ENCODE assay signal across 8 mouse cellular contexts in the genomic region with DNA sequence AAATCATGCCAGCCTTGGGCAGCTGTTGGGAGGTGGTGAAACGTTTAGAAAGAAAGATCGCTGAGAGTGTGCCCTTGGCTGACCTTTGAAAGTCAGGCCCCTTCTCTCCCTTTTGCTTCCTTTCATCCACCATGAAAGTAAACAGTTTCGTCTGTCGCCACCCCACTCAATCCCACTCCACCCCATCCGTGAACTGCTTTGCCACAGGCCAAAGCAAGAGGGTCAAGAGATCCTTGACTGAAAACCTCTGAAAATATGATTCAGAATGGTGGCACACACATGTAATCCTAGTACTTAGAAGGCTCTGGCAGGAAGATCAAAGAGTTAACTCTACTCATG. TPM values are rescaled to one million over a fixed set of nuclear protein-coding genes. Genes with fewer than 3 reads are reported as not detected.
DNase-seq lines count a peak whose midpoint lies in the region; ATAC-seq and TF ChIP-seq lines count a peak whose summit lies in the region.

No protein-coding gene starts in this region.

- no peaks in the 10 kb centered on the region for H3K79me3 ChIP-seq in C2C12 (ENCODE audit: low read depth)

- no peak for DNase-seq in cerebellum, postnatal 36 days
- no peak for DNase-seq in forebrain, postnatal 0 days
- no peak for DNase-seq in lung, embryonic 14.5 days
- no peak for DNase-seq in left cerebral cortex, postnatal 25 days (ENCODE audit: low spot score in 2 of 2)
- no peak for DNase-seq in B cell, adult 2 months
- no peak for DNase-seq in gastrocnemius, postnatal 36 days

- 0 out of 2 replicates have a peak, but pooled peaks cover 5% of the 10 kb centered on the region for H3K4me1 ChIP-seq in forebrain, postnatal 0 days (ENCODE audit: insufficient read depth)
- H3K4me1 ChIP-seq in lung, embryonic 14.5 days (ENCODE audit: insufficient read depth): no peaks in the 10 kb centered on the region

- peaks cover 18% of the 10 kb centered on the region for H3K36me3 ChIP-seq in C2C12 (ENCODE audit: control insufficient read depth, insufficient read depth)
- H3K36me3 ChIP-seq in forebrain, postnatal 0 days (ENCODE audit: insufficient read depth): no peaks in the 10 kb centered on the region
- 0 out of 2 replicates have a peak, but pooled peaks cover 3% of the 10 kb centered on the region for H3K36me3 ChIP-seq in lung, embryonic 14.5 days (ENCODE audit: insufficient read depth)

- TF ChIP-seq CTCF in C2C12 (IDR thresholded peaks at IDR 0.05; ENCODE audit: control insufficient read depth, insufficient read depth, insufficient read length): no peak
- no peak for TF ChIP-seq CTCF in forebrain, postnatal 0 days (IDR thresholded peaks at IDR 0.05; ENCODE audit: low read depth)
- no peak for TF ChIP-seq CTCF in lung, embryonic 14.5 days (IDR thresholded peaks at IDR 0.05; ENCODE audit: low read depth)

- no peaks in the 10 kb centered on the region for H3K27me3 ChIP-seq in C2C12 (ENCODE audit: control insufficient read depth, insufficient read depth, insufficient read length)
- H3K27me3 ChIP-seq in forebrain, postnatal 0 days (ENCODE audit: insufficient read depth, low read length): no peaks in the 10 kb centered on the region
- H3K27me3 ChIP-seq in lung, embryonic 14.5 days (ENCODE audit: insufficient read depth, low read length): no peaks in the 10 kb centered on the region

- 0 out of 2 replicates have a peak, but pooled peaks have one; percentile 23 for ATAC-seq in cerebellum, adult (ENCODE audit: insufficient number of reproducible peaks, low FRiP score, low TSS enrichment)
- ATAC-seq in forebrain, postnatal 0 days: no peak
- ATAC-seq in lung, embryonic 14.5 days (ENCODE audit: insufficient read depth): peak; percentile 59

- H3K79me2 ChIP-seq in C2C12 (ENCODE audit: control insufficient read depth, insufficient read depth): peaks cover 12% of the 10 kb centered on the region

- WGBS in forebrain, postnatal 0 days: 36% methylated on average over 5 of the region's 5 CpGs
- 3% methylated on average over 5 of the region's 5 CpGs for WGBS in lung, embryonic 14.5 days

- peak overlapping the region; percentile 71 for H3K4me2 ChIP-seq in forebrain, postnatal 0 days (ENCODE audit: low read depth)
- H3K4me2 ChIP-seq in lung, embryonic 14.5 days: peak overlapping the region; percentile 69

- H3K9ac ChIP-seq in forebrain, postnatal 0 days: peak overlapping the region; percentile 43
- H3K9ac ChIP-seq in lung, embryonic 14.5 days: peak overlapping the region; percentile 61

- peak overlapping the region; percentile 46 for H3K4me3 ChIP-seq in C2C12 (ENCODE audit: insufficient read depth, poor library complexity, severe bottlenecking)
- H3K4me3 ChIP-seq in forebrain, postnatal 0 days (ENCODE audit: low read depth, low read length): peak overlapping the region; percentile 37
- H3K4me3 ChIP-seq in lung, embryonic 14.5 days (ENCODE audit: low read depth, low read length): peak overlapping the region; percentile 51

- H3ac ChIP-seq in C2C12 (ENCODE audit: control insufficient read depth, insufficient read length, low read depth): peak overlapping the region; percentile 74

- intact Hi-C loops in left cerebral cortex, postnatal 25 days (cut with DNase I): loop anchor here (5.0 kb wide), 1 partner anchor 63 kb away; a partner anchor contains a TSS
- intact Hi-C loops in gastrocnemius, postnatal 36 days (cut with DNase I): no loop called here

- H3K27ac ChIP-seq in forebrain, postnatal 0 days (ENCODE audit: low read depth, low read length): no peak overlapping the region
- no peak overlapping the region for H3K27ac ChIP-seq in lung, embryonic 14.5 days (ENCODE audit: low read depth)

- H3K9me3 ChIP-seq in forebrain, postnatal 0 days (ENCODE audit: low read length): no peaks in the 10 kb centered on the region
- no peaks in the 10 kb centered on the region for H3K9me3 ChIP-seq in lung, embryonic 14.5 days (ENCODE audit: low read depth, low read length)

TF ChIP-seq in C2C12, 6 proteins besides CTCF, POLR2A, EP300 and RAD21:
- TF ChIP-seq USF1 (IDR thresholded peaks at IDR 0.05; ENCODE audit: low read depth) (no peak), MAX (IDR thresholded peaks at IDR 0.05) (peak; percentile 4)

RNA-seq across cellular contexts. Expression of a gene that starts 0.4 kb away (rescaled TPM):
- polyA plus RNA-seq in C2C12 (2012; fragmentation: generic; extraction: Trizol): 9.9 TPM
- total RNA-seq in forebrain, postnatal 0 days (2014; rRNA removed): 2.4 and 2.5 TPM in 2 replicates
- 1.1 and 1.2 TPM in 2 replicates for polyA plus RNA-seq in forebrain, postnatal 0 days (2015; fragmentation: Nextera tagmentation; extraction: Ambion mirVana)
- 6.1 and 7.2 TPM in 2 replicates for polyA plus RNA-seq in lung, embryonic 14.5 days (2014; fragmentation: Nextera tagmentation; extraction: Ambion mirVana)
- 1 to 10 TPM; 2.4 to 5.0 TPM for total RNA-seq in left cerebral cortex, postnatal 25 days (2021)
- total RNA-seq in gastrocnemius, postnatal 36 days (2021): 1 to 10 TPM; 6.6 to 8.8 TPM

RNA-seq across cellular contexts. Expression of a gene that starts 26.5 kb away (rescaled TPM):
- 0.26 TPM for polyA plus RNA-seq in C2C12 (2012; fragmentation: generic; extraction: Trizol)
- total RNA-seq in forebrain, postnatal 0 days (2014; rRNA removed): 1.1 and 2.8 TPM in 2 replicates
- 0.70 and 0.80 TPM in 2 replicates for polyA plus RNA-seq in forebrain, postnatal 0 days (2015; fragmentation: Nextera tagmentation; extraction: Ambion mirVana)
- 0.26 and 0.29 TPM in 2 replicates for polyA plus RNA-seq in lung, embryonic 14.5 days (2014; fragmentation: Nextera tagmentation; extraction: Ambion mirVana)
- total RNA-seq in left cerebral cortex, postnatal 25 days (2021): 1 to 10 TPM; 2.3 to 3.2 TPM
- 100 to 1,000 TPM; 100 to 136 TPM for total RNA-seq in gastrocnemius, postnatal 36 days (2021)

RNA-seq across cellular contexts. Expression of a gene that starts 53.9 kb away (rescaled TPM):
- polyA plus RNA-seq in C2C12 (2012; fragmentation: generic; extraction: Trizol): 54.5 TPM
- 75.2 and 102 TPM in 2 replicates for total RNA-seq in forebrain, postnatal 0 days (2014; rRNA removed)
- 79.1 and 87.6 TPM in 2 replicates for polyA plus RNA-seq in forebrain, postnatal 0 days (2015; fragmentation: Nextera tagmentation; extraction: Ambion mirVana)
- 164 and 183 TPM in 2 replicates for polyA plus RNA-seq in lung, embryonic 14.5 days (2014; fragmentation: Nextera tagmentation; extraction: Ambion mirVana)
- total RNA-seq in left cerebral cortex, postnatal 25 days (2021): 10 to 100 TPM; 30.7 to 34.6 TPM
- 10 to 100 TPM; 38.3 to 46.7 TPM for total RNA-seq in gastrocnemius, postnatal 36 days (2021)

RNA-seq across cellular contexts. Expression of a gene that starts 54.0 kb away (rescaled TPM):
- polyA plus RNA-seq in C2C12 (2012; fragmentation: generic; extraction: Trizol): 289 TPM
- total RNA-seq in forebrain, postnatal 0 days (2014; rRNA removed): 134 and 150 TPM in 2 replicates
- polyA plus RNA-seq in forebrain, postnatal 0 days (2015; fragmentation: Nextera tagmentation; extraction: Ambion mirVana): 193 and 233 TPM in 2 replicates
- 272 and 273 TPM in 2 replicates for polyA plus RNA-seq in lung, embryonic 14.5 days (2014; fragmentation: Nextera tagmentation; extraction: Ambion mirVana)
- total RNA-seq in left cerebral cortex, postnatal 25 days (2021): 10 to 100 TPM; 51.7 to 55.9 TPM
- total RNA-seq in gastrocnemius, postnatal 36 days (2021): 10 to 100 TPM; 26.9 to 28.6 TPM

RNA-seq across cellular contexts. Expression of a gene that starts 59.9 kb away (rescaled TPM):
- 93.6 TPM for polyA plus RNA-seq in C2C12 (2012; fragmentation: generic; extraction: Trizol)
- 54.8 and 61.9 TPM in 2 replicates for total RNA-seq in forebrain, postnatal 0 days (2014; rRNA removed)
- 97.2 and 103 TPM in 2 replicates for polyA plus RNA-seq in forebrain, postnatal 0 days (2015; fragmentation: Nextera tagmentation; extraction: Ambion mirVana)
- 45.6 and 47.1 TPM in 2 replicates for polyA plus RNA-seq in lung, embryonic 14.5 days (2014; fragmentation: Nextera tagmentation; extraction: Ambion mirVana)
- total RNA-seq in left cerebral cortex, postnatal 25 days (2021): 100 to 1,000 TPM in 1 of 2 experiments, 10 to 100 TPM in 1; 97.5 to 102 TPM
- 10 to 100 TPM; 12.4 to 15.4 TPM for total RNA-seq in gastrocnemius, postnatal 36 days (2021)

Comparison
In these comparisons a context has a peak if more than half of its experiments do, and no peak if none do; other contexts are left out.
1. RNA of a gene that starts 26.5 kb away (total RNA-seq): 100 to 136 TPM in gastrocnemius, postnatal 36 days; 2.3 to 3.2 TPM in left cerebral cortex, postnatal 25 days and 1.1 to 2.8 TPM in forebrain, postnatal 0 days; every median in the first group is over 10 times any median in the second.
2. Peak in every context shown above with its lines, with median percentiles within 50 percentile points of each other: H3K4me3 ChIP-seq.